Mouse (Mus musculus) heart, embryonic 13.5 days (tissue): ENCODE data around the gene Pdcd11. TPM values are rescaled to one million over a fixed set of nuclear protein-coding genes. Genes with fewer than 3 reads are reported as not detected.

ENCODE experiments used
- ATAC-seq: fragments of 200-750 bp; cut with Nextera tagmentation; 2 replicates; pipeline ENCODE4 v1.8.0; 2017; ENCODE audit warnings: moderate TSS enrichment; ENCODE audit not compliant: insufficient number of reproducible peaks, low FRiP score, low TSS enrichment; ENCODE audit errors: extremely low read depth
- H3K27ac ChIP-seq: fragments of 300-500 bp; sonication (generic); replicated peaks from 2 replicates; pipeline ENCODE4 v1.5.1; 2015; ENCODE audit warnings: moderate library complexity, mild to moderate bottlenecking, inconsistent platforms
- H3K27me3 ChIP-seq: fragments of 300-500 bp; sonication (generic); replicated peaks from 2 replicates; pipeline ENCODE4 v1.6.1; 2015; ENCODE audit warnings: mild to moderate bottlenecking, inconsistent platforms
- H3K36me3 ChIP-seq: fragments of 300-500 bp; sonication (generic); 2 replicates; pipeline ENCODE4 v1.6.1; 2015; ENCODE audit warnings: mild to moderate bottlenecking, inconsistent platforms
- H3K4me1 ChIP-seq: fragments of 300-500 bp; sonication (generic); 2 replicates; pipeline ENCODE4 v1.6.1; 2015; ENCODE audit warnings: inconsistent platforms
- H3K4me2 ChIP-seq: fragments of 300-500 bp; sonication (generic); 2 replicates; pipeline ENCODE4 v1.6.1; 2015; ENCODE audit warnings: inconsistent platforms, mild to moderate bottlenecking, moderate library complexity
- H3K4me3 ChIP-seq: fragments of 300-500 bp; sonication (generic); 2 replicates; pipeline ENCODE4 v1.5.1; 2015; ENCODE audit warnings: moderate library complexity, mild to moderate bottlenecking, inconsistent platforms
- H3K9ac ChIP-seq: fragments of 300-500 bp; sonication (generic); 2 replicates; pipeline ENCODE4 v1.6.1; 2015; ENCODE audit warnings: inconsistent platforms, mild to moderate bottlenecking, moderate library complexity
- H3K9me3 ChIP-seq: fragments of 300-500 bp; sonication (generic); 2 replicates; pipeline ENCODE4 v1.6.1; 2016; ENCODE audit warnings: inconsistent platforms
- WGBS: fragments of 180-500 bp; shearing (Covaris S2); methylation state at CpG from one replicate; pipeline ENCODE4 v1.1.7; 2015; ENCODE audit warnings: mixed read lengths; 5-methylcytosine and 5-hydroxymethylcytosine counted together
- polyA plus RNA-seq: library from polyadenylated mRNA; unstranded; fragments of >200 nt; fragmentation: Nextera tagmentation; extraction: Ambion mirVana; gene quantifications from 2 replicates; pipeline ENCODE4 v1.2.1, GENCODE M21; 2015

Gene Pdcd11
- polyA plus RNA-seq, 1 experiment from 2014 or later, result 5.4 TPM

GRCm38 (mm10) chr19:47149854-47150253 is 59.3 kb downstream of the Pdcd11 start:
- 38% methylated on average over 4 of the region's 4 CpGs for WGBS
- H3K4me2 ChIP-seq, result no peak overlapping the region
- no peak overlapping the region for H3K4me3 ChIP-seq
- H3K9me3 ChIP-seq, result no peaks in the 10 kb centered on the region
- no peak for ATAC-seq
- H3K4me1 ChIP-seq, result peaks cover 21% of the 10 kb centered on the region
- no peak overlapping the region for H3K9ac ChIP-seq
- H3K27me3 ChIP-seq, result peaks cover 23% of the 10 kb centered on the region
- no peaks in the 10 kb centered on the region for H3K36me3 ChIP-seq
- 0 out of 2 replicates have a peak overlapping the region, but pooled peaks have one; percentile 39 for H3K27ac ChIP-seq

- Histone ChIP-seq H3K27ac (no peak overlapping the region), H3K4me3 (peak overlapping the region; percentile 45), H3K27me3 (peaks cover 22% of the 10 kb centered on the region), H3K9me3 (no peaks in the 10 kb centered on the region), H3K36me3 (no peaks in the 10 kb centered on the region), H3K4me2 (peak overlapping the region; percentile 69), H3K9ac (peak overlapping the region; percentile 66; the same call in 1 of the 2 replicates), H3K4me1 (peaks cover 12% of the 10 kb centered on the region)
- ATAC-seq, result no peak
- WGBS, result 18% methylated on average over 32 of the region's 32 CpGs
These were observed 60.9 kb downstream of the Pdcd11 start for GRCm38 (mm10) chr19:47151332-47152061.

- Histone ChIP-seq H3K36me3 (no peaks in the 10 kb centered on the region), H3K4me3 (peak overlapping the region; percentile 45), H3K4me1 (peaks cover 12% of the 10 kb centered on the region), H3K27ac (no peak overlapping the region), H3K4me2 (peak overlapping the region; percentile 69), H3K9me3 (no peaks in the 10 kb centered on the region), H3K9ac (peak overlapping the region; percentile 66; the same call in 1 of the 2 replicates), H3K27me3 (peaks cover 22% of the 10 kb centered on the region)
- ATAC-seq, result no peak
- WGBS, result 59% methylated on average over 12 of the region's 12 CpGs
These were observed 61.4 kb downstream of the Pdcd11 start for GRCm38 (mm10) chr19:47152062-47152369.

GRCm38 (mm10) chr19:47153767-47154166 is 63.2 kb downstream of the Pdcd11 start:
- Histone ChIP-seq H3K36me3 (no peaks in the 10 kb centered on the region), H3K9ac (no peak overlapping the region), H3K9me3 (no peaks in the 10 kb centered on the region), H3K4me1 (peaks cover 12% of the 10 kb centered on the region), H3K27me3 (peaks cover 22% of the 10 kb centered on the region), H3K4me2 (no peak overlapping the region), H3K4me3 (no peak overlapping the region), H3K27ac (no peak overlapping the region)
- WGBS, result 72% methylated on average over 7 of the region's 7 CpGs
- ATAC-seq, result no peak

GRCm38 (mm10) chr19:47157664-47158063 is 67.1 kb downstream of the Pdcd11 start, which contains the start of gene Calhm3:
TSS of gene Calhm3 (minus strand) at chr19:47157764.
- WGBS, result 82% methylated on average over 11 of the region's 11 CpGs
- H3K4me2 ChIP-seq, result no peak within 1 kb of the TSS
- H3K4me1 ChIP-seq, result no peaks in the 10 kb centered on the region
- no peaks in the 10 kb centered on the region for H3K9me3 ChIP-seq
- H3K27ac ChIP-seq, result no peak within 1 kb of the TSS
- ATAC-seq, result no peak
- peaks cover 8% of the 10 kb centered on the region; the same call in 1 of the 2 replicates for H3K27me3 ChIP-seq
- H3K36me3 ChIP-seq, result no peaks in the 10 kb centered on the region
- no peak within 1 kb of the TSS for H3K9ac ChIP-seq
- no peak within 1 kb of the TSS for H3K4me3 ChIP-seq

- H3K9me3 ChIP-seq, result no peaks in the 10 kb centered on the region
- H3K4me2 ChIP-seq, result no peak overlapping the region
- H3K36me3 ChIP-seq, result no peaks in the 10 kb centered on the region
- no peaks in the 10 kb centered on the region for H3K4me1 ChIP-seq
- no peak overlapping the region for H3K4me3 ChIP-seq
- ATAC-seq, result no peak
- H3K9ac ChIP-seq, result no peak overlapping the region
- 52% methylated on average over 4 of the region's 4 CpGs for WGBS
- H3K27me3 ChIP-seq, result peaks cover 3% of the 10 kb centered on the region; the same call in 1 of the 2 replicates
- no peak overlapping the region for H3K27ac ChIP-seq
These were observed 71.1 kb downstream of the Pdcd11 start for GRCm38 (mm10) chr19:47161669-47162068.

- ATAC-seq, result no peak
- no peak overlapping the region for H3K9ac ChIP-seq
These were observed 72.7 kb downstream of the Pdcd11 start for GRCm38 (mm10) chr19:47163176-47163744.

GRCm38 (mm10) chr19:47166758-47167157 is 76.2 kb downstream of the Pdcd11 start:
- 23% methylated on average over 3 of the region's 3 CpGs for WGBS
- no peaks in the 10 kb centered on the region for H3K36me3 ChIP-seq
- no peak overlapping the region for H3K9ac ChIP-seq
- H3K4me1 ChIP-seq, result peaks cover 7% of the 10 kb centered on the region
- no peak overlapping the region for H3K4me3 ChIP-seq
- no peaks in the 10 kb centered on the region for H3K9me3 ChIP-seq
- ATAC-seq, result no peak
- peaks cover 3% of the 10 kb centered on the region; the same call in 1 of the 2 replicates for H3K27me3 ChIP-seq
- no peak overlapping the region for H3K27ac ChIP-seq
- no peak overlapping the region for H3K4me2 ChIP-seq

More at GRCm38 (mm10) chr19:47163176-47163744, 72.7 kb downstream of the Pdcd11 start:
- Histone ChIP-seq H3K4me3 (no peak overlapping the region), H3K27ac (no peak overlapping the region), H3K4me1 (0 out of 2 replicates have a peak, but pooled peaks cover under 1% of the 10 kb centered on the region), H3K9me3 (no peaks in the 10 kb centered on the region), H3K4me2 (no peak overlapping the region), H3K27me3 (peaks cover 3% of the 10 kb centered on the region; the same call in 1 of the 2 replicates), H3K36me3 (no peaks in the 10 kb centered on the region)
- WGBS, result 92% methylated on average over 6 of the region's 6 CpGs

- no peak overlapping the region for H3K27ac ChIP-seq
- H3K4me3 ChIP-seq, result peak overlapping the region; percentile 35; the same call in 1 of the 2 replicates
- peaks cover 7% of the 10 kb centered on the region for H3K4me1 ChIP-seq
- no peak overlapping the region for H3K9ac ChIP-seq
- H3K9me3 ChIP-seq, result no peaks in the 10 kb centered on the region
- no peak for ATAC-seq
- no peaks in the 10 kb centered on the region for H3K36me3 ChIP-seq
- peak overlapping the region; percentile 69 for H3K4me2 ChIP-seq
- peaks cover 4% of the 10 kb centered on the region; the same call in 1 of the 2 replicates for H3K27me3 ChIP-seq
- 44% methylated on average over 7 of the region's 7 CpGs for WGBS
These were observed 77.1 kb downstream of the Pdcd11 start for GRCm38 (mm10) chr19:47167617-47168214.

- Histone ChIP-seq H3K36me3 (no peaks in the 10 kb centered on the region), H3K27me3 (peaks cover 9% of the 10 kb centered on the region; the same call in 1 of the 2 replicates), H3K4me1 (peaks cover 7% of the 10 kb centered on the region), H3K4me2 (peak overlapping the region; percentile 69), H3K9me3 (no peaks in the 10 kb centered on the region), H3K9ac (peak overlapping the region; percentile 67), H3K27ac (no peak overlapping the region), H3K4me3 (peak overlapping the region; percentile 35)
- 4% methylated on average over 13 of the region's 13 CpGs for WGBS
- ATAC-seq, result no peak
These were observed 77.7 kb downstream of the Pdcd11 start for GRCm38 (mm10) chr19:47168223-47168622.

- 18% methylated on average over 11 of the region's 11 CpGs for WGBS
- H3K27me3 ChIP-seq, result peaks cover 16% of the 10 kb centered on the region; the same call in 1 of the 2 replicates
- H3K27ac ChIP-seq, result no peak overlapping the region
- peaks cover 7% of the 10 kb centered on the region for H3K4me1 ChIP-seq
- H3K9me3 ChIP-seq, result no peaks in the 10 kb centered on the region
- H3K4me3 ChIP-seq, result peak overlapping the region; percentile 35
- H3K36me3 ChIP-seq, result no peaks in the 10 kb centered on the region
- peak overlapping the region; percentile 67 for H3K9ac ChIP-seq
- H3K4me2 ChIP-seq, result peak overlapping the region; percentile 69
- no peak for ATAC-seq
These were observed 78.3 kb downstream of the Pdcd11 start for GRCm38 (mm10) chr19:47168793-47169412.
